Mouse (Mus musculus) intestine, postnatal 0 days (tissue): Measurements from ENCODE around the gene Gm5447. TPM values are rescaled to one million over a fixed set of nuclear protein-coding genes. Genes with fewer than 3 reads are reported as not detected.
A peak's percentile ranks its signal among the peaks of the same experiment; 100 is the strongest.

Experiments used
- ATAC-seq: fragments of 200-750 bp; cut with Nextera tagmentation; 2 replicates; pipeline ENCODE4 v1.8.0; 2017; ENCODE audit warnings: mild to moderate bottlenecking, moderate TSS enrichment, moderate library complexity
- H3K27ac ChIP-seq: fragments of 300-500 bp; sonication (generic); 2 replicates; pipeline ENCODE4 v1.5.1; 2014; ENCODE audit warnings: mild to moderate bottlenecking, low read depth, low read length, moderate library complexity
- H3K27me3 ChIP-seq: fragments of 300-500 bp; sonication (generic); replicated peaks from 2 replicates; pipeline ENCODE4 v1.6.1; 2014; ENCODE audit warnings: low read length, mixed read lengths; ENCODE audit not compliant: control insufficient read depth, insufficient read depth
- H3K36me3 ChIP-seq: fragments of 300-500 bp; sonication (generic); 2 replicates; pipeline ENCODE4 v1.6.1; 2014; ENCODE audit warnings: mild to moderate bottlenecking, moderate library complexity; ENCODE audit not compliant: control insufficient read depth, insufficient read depth
- H3K4me1 ChIP-seq: fragments of 300-500 bp; sonication (generic); replicated peaks from 2 replicates; pipeline ENCODE4 v1.6.1; 2014; ENCODE audit warnings: antibody characterized with exemption, low read length, mixed read lengths; ENCODE audit not compliant: control insufficient read depth, insufficient read depth
- H3K4me2 ChIP-seq: fragments of 300-500 bp; sonication (generic); replicated peaks from 2 replicates; pipeline ENCODE4 v1.6.1; 2014; ENCODE audit warnings: low read depth, mild to moderate bottlenecking, moderate library complexity
- H3K4me3 ChIP-seq: fragments of 300-500 bp; sonication (generic); 2 replicates; pipeline ENCODE4 v1.5.1; 2014; ENCODE audit warnings: low read depth, low read length
- H3K9ac ChIP-seq: fragments of 300-500 bp; sonication (generic); 2 replicates; pipeline ENCODE4 v1.6.1; 2014; ENCODE audit warnings: mild to moderate bottlenecking, low read depth, low read length
- H3K9me3 ChIP-seq: fragments of 300-500 bp; sonication (generic); 2 replicates; pipeline ENCODE4 v1.6.1; 2016; ENCODE audit warnings: mixed run types; ENCODE audit not compliant: control insufficient read depth
- CTCF ChIP-seq: sonication (generic); IDR thresholded peaks from 2 replicates; pipeline ENCODE4 v1.5.1; 2016; ENCODE audit warnings: low read depth, mild to moderate bottlenecking, control low read depth, antibody characterized with exemption, moderate library complexity
- WGBS: fragments of 180-500 bp; shearing (Covaris S2); extraction: QIAGEN DNeasy Blood & Tissue Kit; methylation state at CpG from one replicate; pipeline ENCODE4 v1.1.7; 2014; 5-methylcytosine and 5-hydroxymethylcytosine counted together
- polyA plus RNA-seq: library from polyadenylated mRNA; unstranded; fragments of >200 nt; fragmentation: Nextera tagmentation; extraction: Ambion mirVana; gene quantifications from 2 replicates; pipeline ENCODE4 v1.2.1, GENCODE M21; 2015

Gm5447 gene
- polyA plus RNA-seq, 1 experiment from 2014 or later: not detected

DNA sequence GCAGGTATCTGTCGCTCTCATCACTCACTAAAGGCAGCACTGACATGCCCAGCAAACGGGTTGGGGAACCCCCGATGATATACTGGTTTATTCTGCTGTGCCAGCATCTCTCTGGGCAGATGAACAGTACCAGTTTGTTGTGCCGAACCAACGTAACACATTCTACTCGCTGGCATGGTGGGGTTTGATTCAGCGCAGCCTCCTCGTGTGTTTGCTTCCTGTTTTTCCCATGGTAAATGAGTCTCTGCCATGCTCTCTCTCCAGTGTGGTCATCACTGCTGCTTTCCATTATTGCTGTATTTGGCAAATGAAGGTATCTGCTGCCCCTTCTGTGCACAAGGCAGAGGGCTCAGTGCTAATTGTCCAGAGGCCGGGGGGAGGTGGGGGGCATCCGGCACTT is 15.7 kb downstream of the Gm5447 start:
- Histone ChIP-seq H3K4me1 (no peaks in the 10 kb centered on the region), H3K4me2 (no peak overlapping the region), H3K27me3 (peaks cover 19% of the 10 kb centered on the region; the same call in 1 of the 2 replicates), H3K9me3 (no peaks in the 10 kb centered on the region), H3K27ac (no peak overlapping the region), H3K36me3 (no peaks in the 10 kb centered on the region), H3K4me3 (no peak overlapping the region), H3K9ac (no peak overlapping the region)
- WGBS: 73% methylated on average over 10 of the region's 10 CpGs
- ATAC-seq: no peak
- TF ChIP-seq CTCF: no peak

DNA sequence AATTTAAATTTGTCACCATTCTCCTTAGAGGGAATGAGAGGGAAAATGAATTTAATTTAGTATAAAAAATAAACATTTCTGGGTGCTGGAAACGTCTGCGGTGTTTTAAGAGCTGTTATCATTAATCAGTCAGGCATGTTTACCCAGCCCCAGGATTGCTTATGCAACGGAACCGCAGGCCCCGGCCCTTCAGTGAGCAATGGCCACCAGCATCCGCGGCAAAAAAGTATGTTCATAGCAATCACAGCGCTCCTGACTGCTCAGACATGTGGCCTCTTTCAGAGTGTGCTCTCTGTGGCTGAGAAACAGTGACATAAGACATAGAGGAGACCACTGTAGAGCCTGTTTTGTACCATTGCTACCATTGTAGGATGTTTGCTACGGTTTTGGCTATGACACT is 16.2 kb downstream of the Gm5447 start:
- H3K4me2 ChIP-seq: no peak overlapping the region
- H3K27ac ChIP-seq: no peak overlapping the region
- 33% methylated on average over 9 of the region's 9 CpGs for WGBS
- no peaks in the 10 kb centered on the region for H3K36me3 ChIP-seq
- no peak for TF ChIP-seq CTCF
- H3K4me1 ChIP-seq: no peaks in the 10 kb centered on the region
- no peak overlapping the region for H3K9ac ChIP-seq
- H3K9me3 ChIP-seq: no peaks in the 10 kb centered on the region
- no peak overlapping the region for H3K4me3 ChIP-seq
- no peak for ATAC-seq
- peaks cover 19% of the 10 kb centered on the region; the same call in 1 of the 2 replicates for H3K27me3 ChIP-seq

DNA sequence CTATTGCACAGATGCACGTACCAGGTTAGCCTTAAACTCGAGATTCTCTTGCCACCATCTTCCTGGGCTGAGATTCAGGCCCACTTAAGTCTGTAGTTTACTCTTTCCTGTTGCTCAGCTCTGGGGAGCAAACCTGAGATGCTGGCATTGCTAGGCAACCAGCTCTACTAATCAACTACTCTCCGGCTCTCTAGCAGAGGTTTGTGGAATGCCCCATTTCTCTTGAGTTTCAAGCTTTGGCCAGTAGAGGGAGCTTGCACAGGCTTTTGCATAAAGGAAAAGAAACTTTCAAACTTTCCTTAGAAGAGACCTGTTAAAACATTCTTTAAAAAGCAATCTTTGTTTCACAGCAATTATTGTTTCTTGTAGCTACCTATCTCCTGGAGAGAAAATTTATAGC is 19.8 kb downstream of the Gm5447 start:
- peak; percentile 80 for TF ChIP-seq CTCF
- Histone ChIP-seq H3K9me3 (no peaks in the 10 kb centered on the region), H3K27ac (no peak overlapping the region), H3K27me3 (peaks cover 5% of the 10 kb centered on the region; the same call in 1 of the 2 replicates), H3K9ac (no peak overlapping the region), H3K4me2 (no peak overlapping the region), H3K36me3 (no peaks in the 10 kb centered on the region), H3K4me1 (no peaks in the 10 kb centered on the region), H3K4me3 (no peak overlapping the region)
- no peak for ATAC-seq
- WGBS: 28% methylated on average over 3 of the region's 3 CpGs

DNA sequence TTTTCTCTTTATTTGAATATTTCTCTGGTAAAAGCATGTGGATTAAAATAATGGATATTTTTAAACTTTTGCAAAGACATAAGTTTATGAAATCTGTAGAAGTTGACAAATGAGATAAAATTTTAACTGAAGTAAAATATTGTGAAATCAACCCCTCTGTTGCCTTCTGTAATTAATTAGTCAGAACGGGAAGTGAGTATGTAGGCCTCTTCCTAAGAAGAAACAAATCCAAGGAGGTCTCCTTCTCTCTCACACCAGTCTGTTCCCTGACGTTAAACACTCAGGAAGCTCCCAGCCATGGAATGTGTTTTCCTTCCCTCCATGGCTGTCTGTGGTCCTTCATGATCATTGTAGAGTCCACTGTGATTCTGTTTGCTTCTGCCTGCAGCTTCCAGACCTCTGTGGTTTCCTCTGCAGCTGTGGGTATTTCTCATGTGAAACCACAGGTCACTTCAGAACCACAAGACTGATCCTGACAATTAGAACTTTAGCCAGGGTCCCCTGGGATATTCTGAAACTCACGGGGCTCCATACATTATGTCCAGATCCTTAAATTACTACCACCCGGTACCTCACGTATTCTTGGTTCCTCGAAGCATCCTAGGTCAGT is 20.4 kb downstream of the Gm5447 start:
- Histone ChIP-seq H3K27ac (no peak overlapping the region), H3K36me3 (no peaks in the 10 kb centered on the region), H3K9ac (no peak overlapping the region), H3K4me3 (no peak overlapping the region), H3K4me1 (no peaks in the 10 kb centered on the region), H3K9me3 (no peaks in the 10 kb centered on the region), H3K4me2 (no peak overlapping the region), H3K27me3 (peaks cover 5% of the 10 kb centered on the region; the same call in 1 of the 2 replicates)
- no peak for TF ChIP-seq CTCF
- WGBS: 75% methylated on average over 6 of the region's 6 CpGs
- ATAC-seq: no peak

DNA sequence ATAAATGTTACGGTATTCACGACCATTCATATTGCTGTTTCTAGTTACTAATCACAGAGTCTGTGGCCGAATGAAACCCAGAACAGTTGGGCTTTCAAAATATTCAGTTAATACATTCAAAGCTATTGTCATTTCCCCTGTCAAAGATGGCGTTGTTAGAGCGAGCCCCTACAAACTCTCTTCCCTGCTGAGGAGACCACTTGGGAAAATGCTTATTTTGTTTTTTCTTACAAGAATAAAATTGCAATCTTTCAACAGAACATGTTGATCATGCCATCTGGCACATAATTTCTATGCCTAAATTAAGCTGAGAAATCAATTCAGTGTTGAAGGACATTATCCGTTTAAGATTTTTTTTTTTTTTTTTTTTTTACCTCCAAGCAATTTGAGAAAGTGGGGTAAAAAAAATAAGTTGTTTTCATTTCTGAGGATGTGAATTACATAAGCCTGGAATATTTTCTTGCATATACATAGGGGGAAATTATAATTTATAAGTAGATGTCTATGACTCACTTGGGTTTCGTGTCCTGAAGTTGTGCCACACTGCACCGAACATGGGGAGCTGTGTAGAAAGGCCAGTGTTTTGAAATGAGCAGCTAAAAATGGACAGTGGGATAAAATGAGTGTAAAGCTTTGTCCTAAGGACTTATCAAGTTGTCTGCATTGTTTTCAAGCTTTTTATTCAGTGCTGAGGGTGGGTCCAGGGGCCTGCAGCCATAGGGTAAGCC is 23.7 kb downstream of the Gm5447 start:
- no peak overlapping the region for H3K9ac ChIP-seq
- no peaks in the 10 kb centered on the region for H3K9me3 ChIP-seq
- no peak for TF ChIP-seq CTCF
- no peaks in the 10 kb centered on the region for H3K4me1 ChIP-seq
- H3K27me3 ChIP-seq: no peaks in the 10 kb centered on the region
- no peaks in the 10 kb centered on the region for H3K36me3 ChIP-seq
- whole genome bisulfite sequencing: 82% methylated on average over 8 of the region's 8 CpGs
- ATAC-seq: no peak
- H3K4me2 ChIP-seq: no peak overlapping the region
- no peak overlapping the region for H3K4me3 ChIP-seq
- H3K27ac ChIP-seq: no peak overlapping the region

DNA sequence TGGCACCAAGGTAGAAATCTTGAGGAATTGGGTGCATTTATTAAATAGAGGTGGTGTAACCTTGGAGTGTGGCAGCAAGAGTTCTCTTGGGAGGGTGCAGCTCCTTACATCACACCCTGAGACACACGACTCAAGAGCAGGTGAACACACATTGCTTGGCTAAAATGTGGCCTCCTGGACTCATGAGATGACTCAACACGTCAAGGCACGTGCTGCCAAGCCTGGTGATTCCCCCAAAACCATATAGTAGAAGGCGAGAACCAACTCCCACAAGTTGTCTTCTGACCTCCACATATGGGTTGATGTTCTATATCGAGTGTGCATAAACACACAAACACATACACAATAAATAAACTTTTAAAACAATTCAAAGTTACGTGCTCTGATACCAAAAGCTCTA is 25.8 kb downstream of the Gm5447 start:
- no peaks in the 10 kb centered on the region for H3K4me1 ChIP-seq
- TF ChIP-seq CTCF: no peak
- no peaks in the 10 kb centered on the region for H3K9me3 ChIP-seq
- no peak for ATAC-seq
- H3K27ac ChIP-seq: no peak overlapping the region
- no peak overlapping the region for H3K4me3 ChIP-seq
- no peak overlapping the region for H3K4me2 ChIP-seq
- no peak overlapping the region for H3K9ac ChIP-seq
- 80% methylated on average over 6 of the region's 6 CpGs for WGBS
- H3K36me3 ChIP-seq: no peaks in the 10 kb centered on the region
- no peaks in the 10 kb centered on the region for H3K27me3 ChIP-seq
